Mouse (Mus musculus) liver, adult 2 months (tissue): Measurements from ENCODE around the gene Dbn1.

Source experiments
- CTCF ChIP-seq: fragments of 200-500 bp; IDR thresholded peaks from 2 replicates; pipeline ENCODE4 v1.5.1; 2011; ENCODE audit warnings: low read depth, low read length, control low read depth
- POLR2A ChIP-seq: fragments of 200-500 bp; IDR thresholded peaks from 2 replicates; pipeline ENCODE4 v1.6.1; 2011; ENCODE audit warnings: low read length, control low read depth; ENCODE audit not compliant: insufficient read depth; ENCODE audit errors: extremely low read depth

GRCm38 (mm10) chr13:55496661-55497060 is 8.8 kb upstream of the Dbn1 start:
- TF ChIP-seq CTCF: no peak
- TF ChIP-seq POLR2A: no peak
